Mouse (Mus musculus) heart, embryonic 14.5 days (tissue): ENCODE measurements at regions not wholly inside any gene's neighbourhood (a gene's known extent, or its start where the extent isn't known, plus 50 kb on each side); places are given as distances from the start of the nearest gene placed in this dataset.

ENCODE experiments used
- ATAC-seq: fragments of 200-750 bp; cut with Nextera tagmentation; 2 replicates; pipeline ENCODE4 v1.8.0; 2017; ENCODE audit warnings: low read depth, moderate TSS enrichment; ENCODE audit not compliant: insufficient number of reproducible peaks, insufficient read depth, low FRiP score
- H3K27ac ChIP-seq, 2 experiments: fragments of 200-500 bp in 1 of 2; fragments of 300-500 bp in 1 of 2; sonication (generic) in 1 of 2; replicated peaks in 1 of 2; 2 replicates each; pipeline ENCODE4 v1.5.1; 2012 to 2014; ENCODE audit warnings: low read depth in 2 of 2, low read length in 2 of 2, control low read depth in 1 of 2, mild to moderate bottlenecking in 1 of 2, mixed read lengths in 1 of 2; ENCODE audit not compliant: control insufficient read depth in 1 of 2, insufficient read depth in 1 of 2
- H3K27me3 ChIP-seq: fragments of 300-500 bp; sonication (generic); 2 replicates; pipeline ENCODE4 v1.6.1; 2014; ENCODE audit warnings: mild to moderate bottlenecking, low read length, control low read depth; ENCODE audit not compliant: control insufficient read depth, insufficient read depth
- H3K36me3 ChIP-seq: fragments of 300-500 bp; sonication (generic); 2 replicates; pipeline ENCODE4 v1.6.1; 2014; ENCODE audit warnings: mild to moderate bottlenecking, control low read depth, low read length, mixed read lengths; ENCODE audit not compliant: control insufficient read depth, insufficient read depth
- H3K4me1 ChIP-seq, 2 experiments: fragments of 200-500 bp in 1 of 2; fragments of 300-500 bp in 1 of 2; sonication (generic) in 1 of 2; 2 replicates each; pipeline ENCODE4 v1.6.1; 2012 to 2014; ENCODE audit warnings: low read length in 2 of 2, control low read depth in 1 of 2, mixed read lengths in 1 of 2; ENCODE audit not compliant: control insufficient read depth in 2 of 2, insufficient read depth in 2 of 2
- H3K4me2 ChIP-seq: fragments of 300-500 bp; sonication (generic); 2 replicates; pipeline ENCODE4 v1.6.1; 2014; ENCODE audit warnings: mild to moderate bottlenecking, low read length
- H3K4me3 ChIP-seq, 2 experiments: fragments of 200-500 bp in 1 of 2; fragments of 300-500 bp in 1 of 2; sonication (generic) in 1 of 2; 2 replicates each; pipeline ENCODE4 v1.5.1; 2012 to 2014; ENCODE audit warnings: low read length in 2 of 2, mild to moderate bottlenecking in 2 of 2, control low read depth in 1 of 2, low read depth in 1 of 2, moderate library complexity in 1 of 2; ENCODE audit not compliant: control insufficient read depth in 1 of 2, insufficient read depth in 1 of 2
- H3K9ac ChIP-seq: fragments of 300-500 bp; sonication (generic); 2 replicates; pipeline ENCODE4 v1.6.1; 2014; ENCODE audit warnings: mild to moderate bottlenecking, low read length
- H3K9me3 ChIP-seq: fragments of 300-500 bp; sonication (generic); 2 replicates; pipeline ENCODE4 v1.6.1; 2016; ENCODE audit warnings: low read length, control low read depth; ENCODE audit not compliant: control insufficient read depth
- WGBS: fragments of 180-500 bp; shearing (Covaris S2); extraction: QIAGEN DNeasy Blood & Tissue Kit; methylation state at CpG from one replicate; pipeline ENCODE4 v1.1.7; 2014; 5-methylcytosine and 5-hydroxymethylcytosine counted together

DNA sequence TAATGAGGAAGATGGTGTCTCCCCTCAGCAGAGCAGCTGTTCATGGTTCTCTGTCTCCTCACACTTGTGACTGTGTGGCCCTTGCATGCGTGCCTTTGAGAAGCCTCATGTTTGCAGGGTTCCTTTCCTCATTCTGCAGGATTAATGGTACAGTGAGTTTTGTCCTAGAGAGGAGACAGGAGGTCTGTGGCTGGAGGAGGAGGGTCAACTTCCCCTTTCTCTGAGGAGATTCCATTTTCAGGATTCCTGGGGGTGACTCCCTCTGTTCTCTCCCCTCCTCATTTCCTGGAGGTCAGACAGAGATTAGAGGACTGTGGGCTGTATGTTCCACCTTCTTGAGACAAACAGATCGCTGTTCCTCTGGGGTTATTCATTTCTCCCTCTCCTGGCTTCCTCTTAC, 77.6 kb upstream of the Slc28a3 start:
- no peaks in the 10 kb centered on the region for H3K4me1 ChIP-seq
- no peak for ATAC-seq
- H3K4me2 ChIP-seq: no peak overlapping the region
- H3K9ac ChIP-seq: no peak overlapping the region
- no peaks in the 10 kb centered on the region for H3K9me3 ChIP-seq
- H3K36me3 ChIP-seq: no peaks in the 10 kb centered on the region
- no peak overlapping the region for H3K4me3 ChIP-seq
- WGBS: 56% methylated on average over 2 of the region's 2 CpGs
- H3K27ac ChIP-seq: no peak overlapping the region
- no peaks in the 10 kb centered on the region for H3K27me3 ChIP-seq

GRCm38 (mm10) chr13:58694703-58695102, 84.0 kb upstream of the Slc28a3 start:
- Histone ChIP-seq H3K4me3 (no peak overlapping the region), H3K9ac (no peak overlapping the region), H3K4me2 (no peak overlapping the region), H3K4me1 (no peaks in the 10 kb centered on the region), H3K27me3 (no peaks in the 10 kb centered on the region), H3K27ac (no peak overlapping the region), H3K9me3 (no peaks in the 10 kb centered on the region), H3K36me3 (no peaks in the 10 kb centered on the region)
- ATAC-seq: no peak
- WGBS: 58% methylated on average over 6 of the region's 6 CpGs

- no peak overlapping the region for H3K27ac ChIP-seq
- H3K9ac ChIP-seq: no peak overlapping the region
- H3K36me3 ChIP-seq: no peaks in the 10 kb centered on the region
- no peak overlapping the region for H3K4me3 ChIP-seq
- H3K4me1 ChIP-seq: no peaks in the 10 kb centered on the region
- no peaks in the 10 kb centered on the region for H3K27me3 ChIP-seq
- no peak overlapping the region for H3K4me2 ChIP-seq
- H3K9me3 ChIP-seq: no peaks in the 10 kb centered on the region
- ATAC-seq: no peak
- WGBS: 88% methylated on average over 4 of the region's 4 CpGs
These were observed 85.3 kb upstream of the Slc28a3 start for GRCm38 (mm10) chr13:58695964-58696363.

GRCm38 (mm10) chr13:58700021-58700420, 89.3 kb upstream of the Slc28a3 start:
- H3K4me3 ChIP-seq: no peak overlapping the region

DNA sequence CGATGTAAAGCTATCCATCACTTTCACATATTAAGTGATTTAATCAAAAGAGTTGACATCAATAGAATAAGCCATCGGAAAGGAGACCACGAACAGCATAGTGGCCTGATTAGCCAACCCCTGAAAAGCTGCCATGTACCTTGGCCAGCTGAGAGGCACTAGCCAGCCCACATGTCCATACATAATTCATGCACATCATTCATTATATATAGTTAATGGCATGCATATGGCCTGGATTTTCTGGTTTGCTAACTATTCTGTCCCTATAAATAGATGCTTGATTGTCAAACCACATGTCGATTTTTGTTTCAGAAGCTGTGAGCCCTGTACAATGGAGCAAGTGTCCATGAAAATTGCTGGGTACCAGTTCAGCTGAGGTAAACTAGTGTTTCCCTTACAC, 93.5 kb upstream of the Slc28a3 start:
- no peak for ATAC-seq
- Histone ChIP-seq H3K4me1 (no peaks in the 10 kb centered on the region), H3K4me3 (no peak overlapping the region), H3K27ac (no peak overlapping the region), H3K36me3 (no peaks in the 10 kb centered on the region), H3K27me3 (no peaks in the 10 kb centered on the region), H3K9ac (no peak overlapping the region), H3K4me2 (no peak overlapping the region), H3K9me3 (no peaks in the 10 kb centered on the region)
- WGBS: 82% methylated on average over 4 of the region's 4 CpGs

More at GRCm38 (mm10) chr13:58700021-58700420, 89.3 kb upstream of the Slc28a3 start:
- no peak overlapping the region for H3K4me2 ChIP-seq
- no peak overlapping the region for H3K9ac ChIP-seq
- no peaks in the 10 kb centered on the region for H3K4me1 ChIP-seq
- 89% methylated on average over 8 of the region's 8 CpGs for WGBS
- no peak overlapping the region for H3K27ac ChIP-seq
- H3K9me3 ChIP-seq: no peaks in the 10 kb centered on the region
- no peaks in the 10 kb centered on the region for H3K27me3 ChIP-seq
- no peaks in the 10 kb centered on the region for H3K36me3 ChIP-seq
- ATAC-seq: no peak

GRCm38 (mm10) chr13:58716584-58716983, 89.8 kb upstream of the Ntrk2 start:
- no peak overlapping the region for H3K4me3 ChIP-seq
- no peak overlapping the region for H3K4me2 ChIP-seq
- ATAC-seq: no peak
- 92% methylated on average over 1 of the region's 1 CpGs for WGBS
- H3K9ac ChIP-seq: no peak overlapping the region
- H3K27me3 ChIP-seq: no peaks in the 10 kb centered on the region
- H3K27ac ChIP-seq: no peak overlapping the region
- H3K4me1 ChIP-seq: no peaks in the 10 kb centered on the region
- no peaks in the 10 kb centered on the region for H3K36me3 ChIP-seq
- 0 out of 2 replicates have a peak, but pooled peaks cover 2% of the 10 kb centered on the region for H3K9me3 ChIP-seq

DNA sequence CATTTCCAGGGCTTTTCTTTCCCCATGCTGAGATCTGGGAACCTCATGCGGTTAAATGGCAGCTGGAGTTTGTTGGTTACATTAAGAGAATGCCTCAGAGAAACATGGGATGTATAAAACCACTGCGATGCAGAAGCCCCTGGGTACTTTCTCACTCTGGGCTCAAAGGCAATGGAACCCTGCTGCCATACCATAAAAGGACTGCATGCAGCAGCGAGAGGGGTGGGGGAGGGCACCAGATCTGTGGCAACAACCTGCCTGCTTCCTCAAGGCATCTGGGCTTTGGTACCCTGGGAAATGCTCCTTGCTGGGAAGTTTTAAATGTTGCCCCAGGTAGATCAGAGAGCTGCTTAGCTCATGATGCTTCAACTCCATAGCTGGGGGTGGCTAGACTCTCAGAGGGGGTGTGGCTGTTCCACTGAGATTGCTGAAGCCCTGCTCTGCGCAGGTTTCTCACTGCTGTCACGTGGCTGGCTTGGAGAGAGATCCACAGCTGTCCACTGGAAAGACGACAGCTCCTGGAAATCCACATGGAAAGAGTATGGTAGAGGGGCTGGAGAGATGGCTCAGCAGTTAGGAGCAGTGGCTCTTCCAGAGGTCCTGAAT, 75.8 kb upstream of the Ntrk2 start:
- Histone ChIP-seq H3K27ac (no peak overlapping the region), H3K27me3 (no peaks in the 10 kb centered on the region), H3K9ac (no peak overlapping the region), H3K36me3 (no peaks in the 10 kb centered on the region), H3K4me3 (no peak overlapping the region), H3K9me3 (no peaks in the 10 kb centered on the region), H3K4me1 (no peaks in the 10 kb centered on the region; a peak in 1 of 4 replicates), H3K4me2 (no peak overlapping the region)
- ATAC-seq: no peak
- 18% methylated on average over 6 of the region's 6 CpGs for WGBS

DNA sequence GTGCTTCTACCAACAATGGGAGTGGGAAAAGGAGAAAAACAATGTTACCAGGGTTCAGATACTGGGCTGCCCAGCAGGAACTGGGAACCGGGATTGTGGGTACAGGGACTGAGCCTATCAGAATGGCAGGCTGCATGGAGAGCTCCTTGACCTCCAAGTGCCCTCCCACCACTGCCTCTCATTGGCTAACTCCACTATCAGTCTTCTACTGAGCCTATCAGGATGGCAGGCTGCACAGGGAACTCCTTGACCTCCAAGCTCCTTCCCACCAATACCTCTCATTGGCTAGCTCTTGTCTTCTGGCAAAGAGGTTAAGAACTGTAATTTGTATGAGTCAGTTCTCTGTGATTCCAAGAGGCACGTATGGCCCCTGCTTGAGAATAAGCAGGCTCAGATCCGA, 73.6 kb upstream of the Ntrk2 start:
- no peak overlapping the region for H3K4me3 ChIP-seq
- no peak overlapping the region for H3K9ac ChIP-seq
- no peak overlapping the region for H3K27ac ChIP-seq
- no peaks in the 10 kb centered on the region for H3K27me3 ChIP-seq
- H3K9me3 ChIP-seq: no peaks in the 10 kb centered on the region
- no peak overlapping the region for H3K4me2 ChIP-seq
- no peaks in the 10 kb centered on the region; a peak in 1 of 4 replicates for H3K4me1 ChIP-seq
- 62% methylated on average over 3 of the region's 3 CpGs for WGBS
- H3K36me3 ChIP-seq: no peaks in the 10 kb centered on the region
- ATAC-seq: no peak
